ENCODE assay signal across 29 mouse cellular contexts in the genomic region with DNA sequence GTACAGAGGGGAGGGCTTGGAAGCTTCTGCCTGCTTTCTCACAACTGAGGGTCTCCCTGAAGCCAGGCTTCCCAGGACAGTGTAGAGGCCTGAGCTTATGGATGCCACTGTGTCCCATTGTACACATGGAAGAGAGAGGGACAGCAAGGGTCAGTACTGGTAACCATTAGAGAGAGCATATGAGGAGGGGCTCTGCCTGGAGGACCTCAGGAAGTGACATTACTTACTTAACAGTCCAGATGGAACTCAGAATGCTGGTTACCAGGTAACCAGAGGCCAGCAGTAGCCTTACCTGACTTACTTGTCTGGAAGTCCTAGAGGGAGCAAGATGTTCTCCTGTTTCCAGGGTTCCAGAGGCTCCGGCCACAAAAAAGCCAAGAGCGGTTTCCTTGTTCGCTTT. TPM values are rescaled to one million over a fixed set of nuclear protein-coding genes. Genes with fewer than 3 reads are reported as not detected.
"Had no signal": no experiment of that assay in that cellular context is flagged by ENCODE, and none has a peak within 500 bp of the region (broad histone marks: within the 10 kb centered on the region; RNA-seq: fewer than 3 reads in every experiment).

Gene Gm3404 (plus strand): TSS at position 301 of the 400 bp plus-strand sequence.

RNA-seq across cellular contexts. Expression of gene Gm3404, which starts in this region (rescaled TPM):
- polyA plus RNA-seq: limb, embryonic 10.5 days; limb, embryonic 11.5 days; limb, embryonic 12.5 days; limb, embryonic 13.5 days; limb, embryonic 14.5 days; limb, embryonic 15.5 days; liver, adult 2 months; liver, embryonic 11.5 days; liver, embryonic 12.5 days; liver, embryonic 13.5 days; liver, embryonic 14.5 days; liver, embryonic 15.5 days; liver, embryonic 16.5 days; liver, postnatal 0 days; lung, embryonic 14.5 days; lung, embryonic 15.5 days; lung, embryonic 16.5 days; lung, postnatal 0 days; macrophage; midbrain, embryonic 10.5 days; midbrain, embryonic 11.5 days; midbrain, embryonic 12.5 days; midbrain, embryonic 13.5 days; midbrain, embryonic 14.5 days; midbrain, embryonic 15.5 days; midbrain, embryonic 16.5 days; midbrain, postnatal 0 days; myocyte; neural tube, embryonic 11.5 days had no signal
